ENCODE assay signal across 8 mouse cellular contexts in genomic region chr2:167775218-167775915, GRCm38 (mm10).
A peak's percentile ranks its signal among the peaks of the same experiment; 100 is the strongest.
DNase-seq lines count a peak whose midpoint lies in the region; ATAC-seq and TF ChIP-seq lines count a peak whose summit lies in the region.

No protein-coding gene starts in this region.

- no peak for DNase-seq in midbrain, embryonic 10.5 days (ENCODE audit: low spot score)
- DNase-seq in midbrain, embryonic 11.5 days (ENCODE audit: low spot score, missing footprints), result no peak
- DNase-seq in gastrocnemius, adult 2 months, result peak; percentile 79
- DNase-seq in kidney, postnatal 14 days, result peak; percentile 66
- no peak for DNase-seq in frontal cortex, adult 2 months (ENCODE audit: extremely low spot score in 1 of 2, low spot score in 1 of 2)
- DNase-seq in cerebellum, adult 9-11 months, result no peak
- no peak for DNase-seq in cerebellum, postnatal 36 days

- H3K4me2 ChIP-seq in midbrain, embryonic 11.5 days, result no peak overlapping the region

- 80% methylated on average over 20 of the region's 20 CpGs for WGBS in midbrain, embryonic 10.5 days
- 82% methylated on average over 20 of the region's 20 CpGs for WGBS in midbrain, embryonic 11.5 days

- H3K4me3 ChIP-seq in midbrain, embryonic 10.5 days, result no peak overlapping the region
- no peak overlapping the region for H3K4me3 ChIP-seq in midbrain, embryonic 11.5 days (ENCODE audit: low read depth, low read length)
- H3K4me3 ChIP-seq in gastrocnemius, adult 2 months, result no peak overlapping the region

- no peaks in the 10 kb centered on the region for H3K9me3 ChIP-seq in midbrain, embryonic 10.5 days (replicated peaks)
- no peaks in the 10 kb centered on the region for H3K9me3 ChIP-seq in midbrain, embryonic 11.5 days (ENCODE audit: control insufficient read depth, low read length)

- no peaks in the 10 kb centered on the region for H3K36me3 ChIP-seq in midbrain, embryonic 10.5 days
- H3K36me3 ChIP-seq in midbrain, embryonic 11.5 days (ENCODE audit: control insufficient read depth, insufficient read depth, low read length), result no peaks in the 10 kb centered on the region

- no peak overlapping the region for H3K9ac ChIP-seq in midbrain, embryonic 11.5 days (ENCODE audit: low read length)

- H3K27me3 ChIP-seq in midbrain, embryonic 10.5 days (ENCODE audit: low read depth, poor library complexity, severe bottlenecking), result peaks cover 47% of the 10 kb centered on the region
- no peaks in the 10 kb centered on the region for H3K27me3 ChIP-seq in midbrain, embryonic 11.5 days (ENCODE audit: control insufficient read depth, insufficient read depth, low read length)

- peak overlapping the region; percentile 28; the same call in 1 of the 2 replicates for H3K27ac ChIP-seq in midbrain, embryonic 10.5 days (replicated peaks)
- no peak overlapping the region for H3K27ac ChIP-seq in midbrain, embryonic 11.5 days (ENCODE audit: low read depth, low read length)
- H3K27ac ChIP-seq in gastrocnemius, adult 2 months, result peak overlapping the region; percentile 79

- TF ChIP-seq CTCF in gastrocnemius, adult 2 months (IDR thresholded peaks at IDR 0.05), result no peak

- intact Hi-C loops in gastrocnemius, adult 2 months (cut with DNase I), result loop anchor here (5.0 kb wide), 1 partner anchor 47 kb away; no protein-coding TSS in a partner anchor

- H3K4me1 ChIP-seq in midbrain, embryonic 10.5 days, result peaks cover 47% of the 10 kb centered on the region
- peaks cover 14% of the 10 kb centered on the region for H3K4me1 ChIP-seq in midbrain, embryonic 11.5 days (ENCODE audit: control insufficient read depth, insufficient read depth, low read length)

- no peak for ATAC-seq in midbrain, embryonic 11.5 days (ENCODE audit: low FRiP score)
- ATAC-seq in megakaryocyte, adult 5-6 weeks (ENCODE audit: poor library complexity, severe bottlenecking), result peak; percentile 65

Comparison
In these comparisons a context has a peak if more than half of its experiments do, and no peak if none do; other contexts are left out.
1. DNase-seq: peak in gastrocnemius, adult 2 months (single experiment) and kidney, postnatal 14 days (single experiment); none in midbrain, embryonic 10.5 days (single experiment), midbrain, embryonic 11.5 days (single experiment), frontal cortex, adult 2 months (0 of 2), cerebellum, adult 9-11 months (single experiment) and cerebellum, postnatal 36 days (0 of 2).